Mouse (Mus musculus) urinary bladder, adult 2 months (tissue): ENCODE data around the gene Fhit. TPM values are rescaled to one million over a fixed set of nuclear protein-coding genes. Genes with fewer than 3 reads are reported as not detected.
"Not testable (repeated sequence)": the region's sequence is repeated elsewhere in the genome, so short reads cannot be mapped to it uniquely, and the experiment has no call there.

Experiments used
- DNase-seq: peaks from one replicate; pipeline ENCODE4 v3.0.0; 2022; ENCODE audit warnings: low spot score
- polyA plus RNA-seq: library from polyadenylated mRNA; depleted of rRNA; stranded (reverse); fragments of >200 nt; gene quantifications from 2 replicates; pipeline ENCODE4 v1.2.3, GENCODE M21; 2012

The Fhit gene
- polyA plus RNA-seq, 1 experiment: 9.1 TPM

DNA sequence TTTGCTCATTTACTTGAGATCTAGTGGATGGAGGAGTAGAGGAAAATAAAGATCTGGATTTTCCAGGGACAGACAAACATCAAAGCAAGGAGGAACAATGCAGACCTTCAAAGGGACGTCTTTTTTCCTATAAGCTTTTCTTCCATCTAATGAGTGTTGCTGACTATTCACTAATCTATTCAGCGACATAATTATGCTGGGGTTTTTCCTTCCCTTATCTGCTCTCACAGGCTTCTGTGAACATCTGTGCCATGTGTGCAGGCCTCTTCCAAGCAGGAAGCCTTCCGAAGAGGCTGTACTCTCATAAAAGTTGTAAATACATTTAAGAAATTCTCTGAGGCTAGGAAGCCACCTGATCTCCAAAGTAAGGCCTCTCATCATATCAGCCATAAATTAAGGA, 228.2 kb downstream of the Fhit start:
- no peak for DNase-seq

DNA sequence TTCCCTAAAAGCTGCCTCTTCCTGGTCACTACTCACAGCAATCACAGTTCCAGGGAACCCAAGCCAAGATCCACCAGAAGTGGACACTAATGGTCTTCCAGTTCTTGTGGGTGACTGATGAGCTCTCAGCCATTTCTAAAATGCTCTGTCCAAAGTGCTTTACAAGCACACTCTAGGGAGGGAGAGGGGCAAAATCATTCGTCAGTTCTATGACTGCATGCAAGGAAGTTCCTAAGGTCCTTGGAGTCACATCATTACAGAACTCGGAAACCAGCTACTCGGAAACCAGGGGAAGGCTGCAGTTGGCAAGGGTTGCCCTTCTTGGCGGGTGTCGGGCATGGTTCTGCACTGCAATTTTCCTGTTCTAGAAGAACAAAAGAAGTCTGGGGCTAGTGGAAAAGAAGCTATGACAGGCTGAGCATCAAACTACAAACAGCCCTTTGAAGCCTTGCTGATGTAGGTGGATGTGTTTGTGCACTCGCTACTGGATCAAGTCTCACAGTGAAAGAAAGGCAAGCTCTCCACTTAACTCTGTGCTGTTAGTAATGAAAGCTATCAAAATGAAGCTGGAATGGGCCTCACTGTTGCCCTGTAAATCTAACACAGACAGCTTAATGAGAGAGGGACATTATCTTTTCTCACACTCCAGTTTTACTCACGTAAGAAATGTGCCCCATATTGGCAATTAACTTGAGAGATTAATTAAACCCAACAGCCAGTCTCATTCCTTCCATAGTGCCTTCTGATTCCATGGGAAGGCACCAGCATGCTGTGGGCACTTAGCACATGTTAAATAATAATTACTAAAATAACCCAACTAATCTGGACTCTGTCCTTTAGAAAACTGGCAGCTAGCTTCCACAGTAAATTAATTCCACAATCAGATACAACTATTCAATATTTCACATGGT, 243.7 kb downstream of the Fhit start:
- no peak for DNase-seq

DNA sequence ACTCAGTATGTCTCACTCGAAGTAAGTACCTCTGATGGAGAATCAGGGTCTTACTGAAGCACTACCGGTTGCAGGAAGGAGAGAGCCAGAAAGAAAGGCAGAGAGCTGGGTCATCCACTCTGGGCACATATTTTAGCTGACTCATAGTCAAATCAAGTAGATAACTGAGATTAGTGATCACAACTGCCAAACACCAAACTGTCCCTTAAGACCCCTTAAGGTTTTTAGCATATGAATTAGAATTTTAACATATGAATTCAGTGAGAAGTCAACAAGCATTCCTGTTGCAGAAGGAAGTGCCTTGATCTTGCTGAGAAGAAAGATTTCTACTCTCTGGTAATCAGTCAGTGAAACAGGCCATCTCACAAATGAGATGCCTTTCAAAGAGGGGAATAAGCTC, 253.8 kb downstream of the Fhit start:
- no peak for DNase-seq

DNA sequence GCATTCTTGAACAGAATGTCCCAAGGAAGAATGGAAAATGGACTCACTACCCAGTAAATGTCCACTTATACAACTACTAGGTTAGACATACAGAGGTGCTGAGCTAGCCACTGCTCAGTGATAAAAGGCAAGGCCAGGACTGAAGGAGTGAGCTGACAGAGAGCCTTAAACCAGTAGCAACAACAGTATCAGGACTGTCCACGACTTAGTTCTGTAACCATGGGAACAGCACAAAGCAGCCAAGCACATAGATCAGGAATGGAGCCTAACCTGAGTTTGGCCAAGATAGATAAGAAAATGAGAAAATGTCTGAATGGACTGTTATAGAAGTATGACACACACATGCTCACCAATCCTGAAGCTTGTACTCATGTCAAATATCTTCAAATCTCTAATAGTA, 279.1 kb downstream of the Fhit start:
- no peak for DNase-seq

DNA sequence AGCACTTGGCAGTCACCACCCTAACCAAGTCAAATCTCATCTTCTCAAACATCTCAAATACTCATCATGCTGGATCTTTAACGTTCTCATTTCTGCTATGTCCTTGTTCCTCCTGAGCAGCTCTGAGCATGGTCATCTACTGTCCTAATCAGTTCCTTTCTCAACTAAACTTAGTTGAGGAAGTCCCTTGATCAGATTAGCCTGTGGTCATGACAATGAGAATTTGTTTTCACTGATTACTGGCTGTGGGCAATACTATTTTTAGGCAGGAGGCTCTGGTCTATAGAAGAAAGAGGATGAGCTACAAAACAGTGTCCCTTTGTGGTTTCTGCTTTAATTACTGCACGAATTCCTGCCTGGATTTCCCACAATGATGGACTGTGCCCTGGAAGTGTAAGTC, 281.1 kb downstream of the Fhit start:
- DNase-seq: no peak

DNA sequence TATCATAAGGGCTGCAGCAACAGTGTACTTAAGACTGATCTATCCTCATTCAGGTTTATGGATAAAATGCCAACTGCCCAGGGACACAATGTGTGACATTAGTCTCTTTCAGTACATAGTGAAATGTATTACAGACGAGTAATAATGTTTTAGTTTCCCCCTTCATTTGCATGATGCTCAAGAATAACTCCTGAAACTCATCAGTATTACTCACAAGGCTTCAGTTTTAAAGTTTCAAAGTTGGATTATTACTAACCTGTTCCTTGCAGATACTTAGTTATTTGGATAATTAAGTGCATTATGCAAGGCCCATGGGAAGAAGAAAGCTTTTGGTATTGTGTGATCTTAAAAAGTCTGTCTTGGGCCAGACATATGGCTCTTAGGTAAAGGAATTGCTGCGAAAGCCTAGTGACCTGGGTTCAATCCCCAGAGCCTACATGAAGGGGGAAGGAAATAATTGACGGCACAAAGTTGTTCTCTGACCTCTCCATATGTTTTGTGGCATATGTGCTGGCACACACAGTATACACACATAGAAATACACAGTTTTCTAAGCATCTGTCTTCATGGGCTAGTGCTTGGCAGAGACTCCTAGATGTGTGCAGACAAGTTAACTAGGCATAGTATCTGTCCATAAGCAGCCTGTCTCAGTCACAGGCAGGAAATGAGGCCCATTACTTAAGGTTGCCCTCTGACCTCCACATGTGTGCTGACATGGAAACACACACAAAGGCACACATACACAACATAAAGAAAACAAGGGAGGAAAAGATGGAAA, 287.1 kb downstream of the Fhit start:
- no peak for DNase-seq

DNA sequence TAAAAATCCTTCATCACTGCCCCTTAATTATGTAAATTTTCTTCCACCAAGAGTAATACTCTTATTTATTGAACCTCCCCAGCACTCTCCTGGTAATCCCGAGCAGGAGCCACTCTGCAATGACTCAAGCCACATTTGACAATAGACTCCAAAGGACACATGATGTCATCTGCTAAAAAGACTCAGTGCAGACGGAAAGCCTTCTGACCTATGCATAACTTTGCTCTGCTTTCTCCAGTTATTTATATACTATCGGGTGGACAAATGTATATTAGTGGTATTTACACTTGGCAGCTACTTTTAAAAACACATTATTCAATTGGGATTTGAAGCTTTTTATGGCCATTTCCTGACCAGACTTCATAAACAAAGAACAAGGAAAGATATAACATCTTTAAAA, 304.2 kb downstream of the Fhit start:
- no peak for DNase-seq

DNA sequence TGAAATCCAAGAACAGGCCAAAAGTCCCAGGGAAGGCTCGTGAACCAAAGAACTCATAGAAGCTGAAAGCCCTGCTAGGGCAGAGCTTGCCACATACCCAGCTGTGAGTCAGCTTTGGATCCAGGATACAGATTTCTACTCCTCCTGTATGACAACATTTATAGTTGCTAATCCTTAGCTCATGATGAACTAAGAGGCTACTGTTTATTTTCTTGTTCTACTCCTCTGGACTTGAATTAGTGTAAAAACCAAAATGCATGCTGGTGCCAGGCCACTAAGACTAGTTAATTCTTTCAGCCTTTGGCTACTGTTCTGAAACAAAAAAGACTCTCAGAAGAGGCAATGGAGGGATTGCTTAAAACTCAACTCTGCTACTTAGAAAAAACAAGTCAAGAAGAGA, 309.9 kb downstream of the Fhit start:
- no peak for DNase-seq

DNA sequence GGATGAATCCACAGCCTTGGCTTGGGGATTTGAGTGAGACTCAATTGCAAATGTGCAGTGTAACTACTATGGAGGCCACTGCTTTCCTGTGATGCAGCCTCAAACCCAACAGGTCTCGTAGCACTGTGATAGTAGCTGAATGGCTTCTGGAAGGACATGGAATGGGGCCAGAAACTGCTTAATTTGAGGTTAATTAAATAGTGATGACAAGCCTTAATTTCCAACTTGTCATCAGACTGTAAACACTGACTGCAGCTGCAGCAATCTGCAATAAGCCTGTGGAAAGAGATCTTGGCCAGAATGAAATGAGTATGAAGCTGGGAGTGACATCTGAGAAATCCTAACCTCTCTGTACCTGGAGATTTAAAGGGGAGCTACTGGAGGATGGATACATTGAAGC, 325.8 kb downstream of the Fhit start:
- no peak for DNase-seq

DNA sequence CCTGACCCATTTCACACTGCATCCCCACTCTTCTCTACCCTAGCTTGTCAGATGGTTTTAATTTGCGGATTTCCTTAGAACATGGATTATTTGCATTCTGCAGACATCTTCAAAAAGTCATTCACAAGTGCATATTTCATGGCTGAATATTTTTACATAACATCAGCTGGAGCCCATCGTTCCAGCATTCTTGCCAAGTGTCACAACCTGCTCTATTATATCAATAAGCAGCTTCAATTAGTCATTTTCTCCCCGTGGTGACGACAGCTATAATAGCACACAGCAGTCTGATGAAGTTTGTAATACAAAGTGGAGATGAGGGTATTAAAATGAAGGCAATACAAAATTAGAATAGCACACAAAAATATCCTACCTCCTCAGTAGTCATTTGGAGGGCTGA, 337.0 kb downstream of the Fhit start:
- no peak for DNase-seq

DNA sequence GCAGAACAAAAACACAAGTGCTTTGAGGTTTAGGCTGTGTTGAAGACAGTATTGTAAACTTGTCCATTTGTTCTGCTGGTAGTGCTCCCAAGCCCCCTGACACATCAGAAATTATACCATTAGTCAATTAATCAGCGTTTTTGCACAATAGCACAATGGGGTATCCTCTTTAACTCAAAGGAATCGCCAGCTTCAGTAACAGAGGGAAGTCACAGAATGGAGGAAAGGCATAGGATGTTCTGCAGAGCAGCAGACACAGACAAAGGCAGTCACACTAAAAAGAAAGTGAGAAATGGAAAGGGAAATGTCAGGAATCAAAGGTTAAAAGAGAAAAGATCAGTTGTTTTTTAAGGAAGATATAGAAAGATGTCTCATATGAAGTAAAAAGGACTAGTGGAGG, 348.3 kb downstream of the Fhit start:
- DNase-seq: no peak

DNA sequence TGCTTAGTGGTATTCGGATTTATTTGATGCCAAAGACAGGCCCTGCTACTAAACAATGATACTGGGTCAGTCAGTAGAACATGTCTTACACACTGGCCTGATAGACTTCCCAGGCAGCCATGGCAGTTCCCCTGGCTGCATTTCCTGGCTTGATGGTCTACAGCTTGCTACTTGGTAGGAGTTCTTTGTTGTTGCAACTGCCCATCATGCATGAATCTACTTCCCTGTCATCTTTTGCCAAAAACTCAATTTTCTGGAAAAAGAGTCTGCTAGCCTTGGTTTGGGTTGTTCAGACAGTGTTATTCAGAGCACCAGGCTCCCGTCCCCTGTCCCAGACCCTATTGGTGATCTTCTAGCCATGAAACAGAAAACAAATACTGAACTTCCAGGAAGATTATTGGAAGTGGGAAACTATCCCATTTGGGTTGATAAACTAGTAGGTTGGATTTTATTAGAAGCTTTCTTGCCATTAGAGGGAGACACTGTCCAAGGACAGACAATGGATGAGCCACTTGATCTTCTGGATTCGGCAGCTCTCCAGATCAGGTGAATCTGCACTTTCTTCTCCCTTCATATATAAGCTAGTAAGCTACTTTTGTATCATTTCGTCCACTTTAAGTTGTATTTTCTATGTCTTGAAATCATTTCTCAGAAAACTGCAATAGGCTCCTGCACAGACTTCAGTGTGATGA, 363.2 kb downstream of the Fhit start:
- no peak for DNase-seq

DNA sequence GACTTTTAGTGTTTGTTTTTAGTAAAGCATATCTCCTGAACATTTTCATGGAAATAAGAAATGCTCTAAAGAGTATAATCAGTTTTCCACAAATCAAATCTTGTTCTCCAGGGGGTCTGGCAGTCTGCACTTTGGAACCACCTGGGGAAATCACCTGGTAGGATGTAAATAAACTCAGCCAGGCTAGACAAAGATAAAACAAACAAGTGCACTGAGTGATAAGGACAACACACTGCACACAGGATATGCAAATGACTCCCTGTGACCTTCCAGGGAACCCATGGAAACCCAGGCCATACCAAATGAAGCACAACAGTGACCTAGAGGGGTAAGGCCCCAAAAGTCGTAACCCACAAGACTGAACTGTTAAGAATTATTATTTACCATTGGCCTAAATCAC, 364.2 kb downstream of the Fhit start:
- DNase-seq: no peak

DNA sequence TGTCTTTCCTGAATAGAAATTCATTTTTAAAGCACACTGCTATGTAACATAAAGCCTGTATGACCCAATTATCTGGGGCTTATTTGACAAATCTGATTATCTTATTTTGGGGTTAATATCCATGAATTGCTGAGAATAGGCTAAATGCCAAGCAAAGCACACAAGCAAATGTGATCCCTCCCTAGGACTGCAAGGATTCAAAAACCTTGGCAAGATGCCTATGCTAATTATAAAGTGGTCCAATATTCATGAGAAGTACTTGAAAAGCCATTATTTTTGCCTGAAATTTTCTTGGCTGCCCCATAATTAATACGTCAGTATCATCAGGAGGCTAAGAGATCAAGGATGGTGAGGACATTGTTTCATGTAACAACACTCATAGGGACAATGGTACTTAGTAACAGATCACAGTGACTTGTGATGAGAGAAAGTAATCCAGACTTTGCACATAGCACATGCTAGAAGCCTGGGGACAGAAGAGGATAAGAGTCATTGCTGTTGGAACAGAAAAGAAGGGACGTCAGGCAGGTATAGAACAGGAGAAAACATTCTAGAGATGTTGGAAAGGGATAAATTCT, 366.2 kb downstream of the Fhit start:
- no peak for DNase-seq

DNA sequence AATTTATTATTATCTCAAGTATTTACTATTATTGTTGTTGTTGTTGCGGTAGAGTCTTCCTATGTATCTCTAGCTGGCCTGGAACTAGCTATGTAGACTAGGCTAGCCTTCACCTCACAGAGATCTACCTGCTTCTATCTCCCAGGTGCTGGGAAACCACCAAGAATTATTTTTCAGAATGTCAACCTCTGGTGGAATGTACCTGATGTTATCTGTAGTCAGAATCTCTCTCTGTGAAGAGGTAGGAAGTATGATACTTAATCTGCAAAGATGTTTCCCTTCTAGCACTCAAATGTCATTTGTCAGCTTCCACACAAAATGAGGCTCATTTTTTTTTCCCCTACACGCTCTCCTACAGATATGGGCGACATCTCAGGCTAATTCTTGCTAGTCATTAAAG, 377.9 kb downstream of the Fhit start:
- DNase-seq: no peak

DNA sequence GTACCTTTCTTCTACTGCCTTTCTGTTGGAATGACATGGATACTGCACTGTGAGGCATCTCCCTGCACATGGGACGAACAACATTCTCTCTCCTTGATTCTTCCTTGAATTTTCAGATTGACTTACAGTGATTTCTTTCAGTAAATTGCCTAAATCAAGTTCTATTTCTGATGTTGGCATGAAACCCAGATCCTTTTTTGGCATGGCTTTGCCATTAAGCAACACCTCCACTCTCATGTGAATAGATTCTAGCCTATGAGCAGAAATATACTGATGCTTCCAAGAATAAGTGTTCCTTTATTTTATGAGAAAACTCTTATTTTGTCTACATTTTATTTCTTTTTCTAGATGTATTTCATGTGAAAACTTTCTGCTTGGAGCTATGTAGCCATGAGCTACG, 383.1 kb downstream of the Fhit start:
- no peak for DNase-seq

DNA sequence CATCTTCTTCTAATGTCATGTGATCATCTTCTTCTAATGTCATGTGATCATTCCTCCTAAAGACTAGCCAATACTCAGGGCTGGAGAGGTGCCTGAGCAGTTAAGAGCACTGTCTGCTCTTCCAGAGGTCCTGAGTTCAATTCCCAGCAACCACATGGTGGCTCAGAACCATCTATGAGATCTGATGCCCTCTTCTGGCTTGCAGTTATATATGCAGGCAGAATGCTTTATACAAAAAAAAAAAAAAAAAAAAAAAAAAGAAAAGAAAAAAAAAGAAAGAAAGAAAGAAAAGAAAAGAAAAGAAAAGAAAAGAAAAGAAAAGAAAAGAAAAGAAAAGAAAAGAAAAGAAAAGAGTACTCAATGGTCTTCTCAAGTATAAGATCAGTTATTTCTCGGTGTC, 407.0 kb downstream of the Fhit start:
- DNase-seq: not testable (repeated sequence)

DNA sequence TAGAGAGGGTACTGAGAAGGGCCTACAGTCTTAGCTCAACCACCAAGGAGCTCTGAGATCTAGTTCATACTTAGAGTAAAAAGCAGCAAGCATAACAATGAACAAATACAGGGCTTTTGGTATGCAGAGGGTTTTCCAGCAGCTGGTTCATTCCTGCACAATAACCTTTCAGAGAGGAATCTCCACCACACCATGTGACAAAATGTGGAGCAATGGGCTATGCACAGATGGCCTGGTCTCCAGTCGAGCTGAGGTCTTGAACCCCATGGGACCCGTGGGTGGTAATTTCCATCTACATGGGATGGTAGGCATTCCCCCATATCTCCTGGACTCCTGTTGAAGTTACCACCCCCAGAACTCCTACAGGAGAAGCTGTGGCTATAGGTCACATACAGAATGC, 423.8 kb downstream of the Fhit start:
- no peak for DNase-seq

DNA sequence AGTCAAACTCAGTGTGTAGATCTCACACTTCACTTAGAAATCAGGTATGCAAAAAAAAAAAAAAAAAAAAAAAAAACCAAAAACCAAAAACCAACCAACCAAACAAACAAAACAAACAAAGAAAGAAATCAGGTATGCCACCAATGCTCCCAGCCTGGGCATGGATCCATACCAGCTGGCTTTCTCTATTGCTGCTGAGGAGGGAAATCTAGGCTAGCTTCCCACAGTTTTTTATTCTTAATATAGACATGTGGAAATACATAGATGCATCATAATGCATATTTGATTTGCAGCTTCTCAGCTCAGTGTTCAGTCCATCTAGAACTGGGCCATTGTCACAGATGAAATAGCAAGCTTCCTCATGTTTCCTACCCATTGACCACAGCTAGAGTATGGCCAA, 439.3 kb downstream of the Fhit start:
- DNase-seq: no peak

DNA sequence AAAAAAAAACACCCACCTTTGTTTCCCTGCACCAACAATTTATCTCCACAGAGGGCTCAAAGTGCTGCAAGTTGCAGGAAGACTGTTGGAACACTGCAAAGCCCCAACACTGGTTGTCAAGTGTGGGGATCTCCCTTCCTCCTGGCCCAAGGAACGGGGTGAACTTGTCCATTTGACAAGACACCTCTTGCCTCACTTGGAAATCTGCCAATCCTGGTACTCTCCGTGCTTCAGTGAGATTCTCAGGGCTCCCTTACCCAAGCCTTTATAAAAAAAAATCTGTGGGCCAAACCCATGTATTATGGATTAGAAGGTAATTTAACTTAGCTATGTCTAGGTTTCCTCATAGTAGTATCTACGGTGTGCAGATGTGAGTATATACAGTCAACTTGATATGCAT, 448.9 kb downstream of the Fhit start:
- DNase-seq: no peak

DNA sequence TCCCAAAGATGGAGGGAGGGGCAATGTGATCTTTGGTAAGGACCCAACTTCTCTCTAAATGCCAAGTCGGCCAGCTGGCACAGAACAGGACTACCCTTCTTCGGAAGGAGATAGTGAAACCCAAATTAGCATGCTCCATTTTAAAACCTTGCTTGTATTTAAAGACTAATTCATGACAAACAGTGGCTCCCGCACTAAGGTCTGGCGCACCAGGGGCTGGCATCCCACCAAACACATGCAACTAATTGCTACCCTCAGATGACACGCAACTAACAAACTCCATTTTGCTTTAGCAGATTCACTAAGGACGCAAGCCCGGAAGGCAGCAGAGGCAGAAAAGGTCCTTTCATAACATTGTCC, 449.3 kb downstream of the Fhit start:
- no peak for DNase-seq

DNA sequence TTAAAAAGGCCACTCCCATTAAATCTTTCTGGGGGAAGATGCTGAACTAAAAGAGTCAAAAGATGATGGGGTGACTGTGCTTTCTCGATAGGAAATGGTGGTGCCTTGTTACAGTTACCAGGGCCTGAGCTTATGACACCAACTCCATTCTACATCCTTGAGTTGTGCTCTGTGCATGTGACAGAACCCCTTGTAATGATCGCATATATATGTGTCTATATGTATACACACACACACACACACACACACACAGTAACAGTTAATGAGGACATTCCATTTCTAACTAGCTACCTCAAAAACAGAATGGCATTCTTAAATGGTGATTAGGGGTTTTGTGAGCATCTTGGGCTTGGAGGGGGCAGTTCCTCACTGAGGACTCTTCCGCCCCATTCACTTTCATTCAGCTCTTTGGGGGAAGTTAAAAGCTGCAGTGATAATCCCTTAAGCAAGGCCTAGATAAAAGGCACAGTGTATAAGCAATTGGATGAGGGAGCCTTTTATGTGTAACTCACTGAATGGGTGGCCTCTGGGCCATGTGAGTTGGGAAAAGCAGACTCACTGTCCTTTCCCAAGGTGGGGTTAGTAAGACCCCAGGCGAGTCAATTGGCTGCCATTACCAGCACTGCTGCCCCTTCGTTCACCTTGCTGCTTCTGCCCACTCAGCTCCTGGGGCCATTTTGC, 449.9 kb downstream of the Fhit start:
- no peak for DNase-seq
